Mouse (Mus musculus) C2C12 (cell line): ENCODE measurements around the gene Heg1. TPM values are rescaled to one million over a fixed set of nuclear protein-coding genes. Genes with fewer than 3 reads are reported as not detected.

Experiments
- H3K27me3 ChIP-seq: one replicate; pipeline ENCODE4 v1.6.1; 2011; ENCODE audit not compliant: control insufficient read depth, insufficient read depth, insufficient read length
- H3K36me3 ChIP-seq: one replicate; pipeline ENCODE4 v1.6.1; 2011; ENCODE audit not compliant: control insufficient read depth, insufficient read depth
- H3K4me3 ChIP-seq: one replicate; pipeline ENCODE4 v1.5.1; 2011; ENCODE audit warnings: mild to moderate bottlenecking, control low read depth; ENCODE audit not compliant: poor library complexity, insufficient read depth, severe bottlenecking
- H3K79me2 ChIP-seq: one replicate; pipeline ENCODE4 v1.6.1; 2011; ENCODE audit not compliant: control insufficient read depth, insufficient read depth
- H3K79me3 ChIP-seq: one replicate; pipeline ENCODE4 v1.6.1; 2011; ENCODE audit warnings: low read depth, control low read depth
- H3ac ChIP-seq: one replicate; pipeline ENCODE3; 2011; ENCODE audit warnings: low read depth; ENCODE audit not compliant: control insufficient read depth, insufficient read length
- CEBPB ChIP-seq: IDR thresholded peaks from one replicate; pipeline ENCODE4 v1.6.1; 2011; ENCODE audit warnings: low read depth, mild to moderate bottlenecking, control low read depth, moderate library complexity
- CTCF ChIP-seq: IDR thresholded peaks from one replicate; pipeline ENCODE4 v1.5.1; 2011; ENCODE audit not compliant: control insufficient read depth, insufficient read depth, insufficient read length
- FOSL1 ChIP-seq: IDR thresholded peaks from one replicate; pipeline ENCODE4 v1.8.0; 2011; ENCODE audit warnings: mild to moderate bottlenecking, low read length; ENCODE audit not compliant: poor library complexity, insufficient read depth, severe bottlenecking
- MAX ChIP-seq: IDR thresholded peaks from one replicate; pipeline ENCODE4 v1.6.1; 2011; ENCODE audit warnings: mild to moderate bottlenecking, control low read depth
- MYOD1 ChIP-seq: IDR thresholded peaks from one replicate; pipeline ENCODE4 v1.6.1; 2011; ENCODE audit warnings: low read depth; ENCODE audit not compliant: control insufficient read depth, insufficient read length
- MYOG ChIP-seq: IDR thresholded peaks from one replicate; pipeline ENCODE4 v1.6.1; 2011; ENCODE audit not compliant: control insufficient read depth, insufficient read length; ENCODE audit errors: extremely low read depth
- USF1 ChIP-seq: IDR thresholded peaks from one replicate; pipeline ENCODE4 v1.6.1; 2011; ENCODE audit warnings: low read depth, mild to moderate bottlenecking, control low read depth, moderate library complexity
- polyA plus RNA-seq: library from polyadenylated mRNA; unstranded; fragments of >200 nt; fragmentation: generic; extraction: Trizol; gene quantifications from one replicate; pipeline ENCODE4 v1.2.1, GENCODE M21; 2012; ENCODE audit warnings: missing spikeins

The Heg1 gene
- polyA plus RNA-seq, 1 experiment: 4.4 TPM

GRCm38 (mm10) chr16:33769848-33770247, 85.7 kb downstream of the Heg1 start:
- Histone ChIP-seq H3K36me3 (no peaks in the 10 kb centered on the region), H3ac (no peak overlapping the region), H3K27me3 (no peaks in the 10 kb centered on the region), H3K79me3 (no peaks in the 10 kb centered on the region), H3K4me3 (no peak overlapping the region), H3K79me2 (no peaks in the 10 kb centered on the region)
- no peak for TF ChIP-seq FOSL1
- TF ChIP-seq MYOG: no peak
- TF ChIP-seq CEBPB: no peak
- TF ChIP-seq MYOD1: no peak
- TF ChIP-seq USF1: no peak
- no peak for TF ChIP-seq CTCF
- TF ChIP-seq MAX: no peak

GRCm38 (mm10) chr16:33770778-33771454, 86.7 kb downstream of the Heg1 start:
- Histone ChIP-seq H3K36me3 (no peaks in the 10 kb centered on the region), H3ac (no peak overlapping the region), H3K27me3 (no peaks in the 10 kb centered on the region), H3K4me3 (no peak overlapping the region), H3K79me2 (no peaks in the 10 kb centered on the region), H3K79me3 (no peaks in the 10 kb centered on the region)
- no peak for TF ChIP-seq MYOD1
- TF ChIP-seq USF1: no peak
- TF ChIP-seq MYOG: no peak
- TF ChIP-seq FOSL1: no peak
- TF ChIP-seq MAX: no peak
- no peak for TF ChIP-seq CEBPB
- TF ChIP-seq CTCF: no peak

GRCm38 (mm10) chr16:33772809-33773208, 88.6 kb downstream of the Heg1 start:
- Histone ChIP-seq H3K36me3 (no peaks in the 10 kb centered on the region), H3K79me3 (no peaks in the 10 kb centered on the region), H3ac (no peak overlapping the region), H3K27me3 (no peaks in the 10 kb centered on the region), H3K4me3 (no peak overlapping the region), H3K79me2 (no peaks in the 10 kb centered on the region)
- TF ChIP-seq MAX: no peak
- TF ChIP-seq FOSL1: no peak
- no peak for TF ChIP-seq USF1

GRCm38 (mm10) chr16:33774972-33775371, 90.8 kb downstream of the Heg1 start:
- Histone ChIP-seq H3ac (no peak overlapping the region), H3K27me3 (no peaks in the 10 kb centered on the region), H3K36me3 (no peaks in the 10 kb centered on the region), H3K79me2 (no peaks in the 10 kb centered on the region), H3K4me3 (no peak overlapping the region), H3K79me3 (no peaks in the 10 kb centered on the region)
- TF ChIP-seq USF1: no peak
- no peak for TF ChIP-seq CTCF

GRCm38 (mm10) chr16:33775733-33776335, 91.7 kb downstream of the Heg1 start:
- Histone ChIP-seq H3K79me3 (no peaks in the 10 kb centered on the region), H3K79me2 (no peaks in the 10 kb centered on the region), H3K36me3 (no peaks in the 10 kb centered on the region), H3K4me3 (no peak overlapping the region), H3ac (no peak overlapping the region), H3K27me3 (no peaks in the 10 kb centered on the region)
- TF ChIP-seq CEBPB (no peak), FOSL1 (no peak), MAX (no peak), USF1 (no peak), MYOD1 (no peak), MYOG (no peak), CTCF (no peak)
